Mouse (Mus musculus) intestine, embryonic 16.5 days (tissue): ENCODE measurements around the gene Ctu2. TPM values are rescaled to one million over a fixed set of nuclear protein-coding genes. Genes with fewer than 3 reads are reported as not detected.
A peak's percentile ranks its signal among the peaks of the same experiment; 100 is the strongest.

Experiments used
- ATAC-seq: fragments of 200-750 bp; cut with Nextera tagmentation; 2 replicates; pipeline ENCODE4 v1.8.0; 2017; ENCODE audit warnings: moderate TSS enrichment, moderate library complexity
- H3K27ac ChIP-seq: fragments of 300-500 bp; sonication (generic); 2 replicates; pipeline ENCODE4 v1.5.1; 2014; ENCODE audit warnings: mild to moderate bottlenecking, low read length
- H3K27me3 ChIP-seq: fragments of 300-500 bp; sonication (generic); replicated peaks from 2 replicates; pipeline ENCODE4 v1.6.1; 2014; ENCODE audit warnings: low read length, control low read depth, mixed read lengths; ENCODE audit not compliant: control insufficient read depth, insufficient read depth
- H3K36me3 ChIP-seq: fragments of 300-500 bp; sonication (generic); 2 replicates; pipeline ENCODE4 v1.6.1; 2014; ENCODE audit warnings: low read length, control low read depth; ENCODE audit not compliant: control insufficient read depth, insufficient read depth
- H3K4me1 ChIP-seq: fragments of 300-500 bp; sonication (generic); 2 replicates; pipeline ENCODE4 v1.6.1; 2014; ENCODE audit warnings: low read length, control low read depth, mixed read lengths; ENCODE audit not compliant: control insufficient read depth, insufficient read depth
- H3K4me2 ChIP-seq: fragments of 300-500 bp; sonication (generic); 2 replicates; pipeline ENCODE4 v1.6.1; 2014; ENCODE audit warnings: low read depth, low read length, control low read depth
- H3K4me3 ChIP-seq: fragments of 300-500 bp; sonication (generic); 2 replicates; pipeline ENCODE4 v1.5.1; 2014; ENCODE audit warnings: mild to moderate bottlenecking, low read length
- H3K9ac ChIP-seq: fragments of 300-500 bp; sonication (generic); 2 replicates; pipeline ENCODE4 v1.6.1; 2014; ENCODE audit warnings: low read depth, low read length
- H3K9me3 ChIP-seq: fragments of 300-500 bp; sonication (generic); 2 replicates; pipeline ENCODE4 v1.6.1; 2016; ENCODE audit warnings: low read length, control low read depth; ENCODE audit not compliant: control insufficient read depth
- WGBS: fragments of 180-500 bp; shearing (Covaris S2); extraction: QIAGEN DNeasy Blood & Tissue Kit; methylation state at CpG from one replicate; pipeline ENCODE4 v1.1.7; 2014; 5-methylcytosine and 5-hydroxymethylcytosine counted together
- microRNA-seq: library from miRNA; unstranded; fragments of <30 nt; microRNA quantifications from one replicate; pipeline ENCODE4, GENCODE M21; 2016
- polyA plus RNA-seq: library from polyadenylated mRNA; unstranded; fragments of >200 nt; fragmentation: Nextera tagmentation; extraction: Ambion mirVana; gene quantifications from 2 replicates; pipeline ENCODE4 v1.2.1, GENCODE M21; 2015

Ctu2 gene
- polyA plus RNA-seq, 1 experiment from 2014 or later: 43.6 TPM

GRCm38 (mm10) chr8:122524506-122524905 is 48.6 kb downstream of the Ctu2 start:
- WGBS: 79% methylated on average over 6 of the region's 6 CpGs
- Histone ChIP-seq H3K9me3 (no peaks in the 10 kb centered on the region), H3K4me2 (no peak overlapping the region), H3K4me3 (no peak overlapping the region), H3K36me3 (no peaks in the 10 kb centered on the region), H3K27ac (peak overlapping the region; percentile 34; the same call in 1 of the 2 replicates), H3K27me3 (no peaks in the 10 kb centered on the region), H3K4me1 (peaks cover 46% of the 10 kb centered on the region), H3K9ac (0 out of 2 replicates have a peak overlapping the region, but pooled peaks have one; percentile 2)
- no peak for ATAC-seq

GRCm38 (mm10) chr8:122525004-122525403 is 49.1 kb downstream of the Ctu2 start:
- WGBS: 68% methylated on average over 6 of the region's 6 CpGs
- H3K9ac ChIP-seq: peak overlapping the region; percentile 2; the same call in 1 of the 2 replicates
- ATAC-seq: 0 out of 2 replicates have a peak, but pooled peaks have one; percentile 28

GRCm38 (mm10) chr8:122526084-122526483 is 50.1 kb downstream of the Ctu2 start:
- H3K4me2 ChIP-seq: no peak overlapping the region
- peak overlapping the region; percentile 66 for H3K27ac ChIP-seq
- no peak overlapping the region for H3K9ac ChIP-seq
- no peaks in the 10 kb centered on the region for H3K36me3 ChIP-seq
- no peak overlapping the region for H3K4me3 ChIP-seq
- no peaks in the 10 kb centered on the region for H3K27me3 ChIP-seq
- 59% methylated on average over 3 of the region's 3 CpGs for WGBS
- no peaks in the 10 kb centered on the region for H3K9me3 ChIP-seq
- ATAC-seq: no peak
- H3K4me1 ChIP-seq: peaks cover 46% of the 10 kb centered on the region

More at GRCm38 (mm10) chr8:122525004-122525403, 49.1 kb downstream of the Ctu2 start:
- Histone ChIP-seq H3K4me2 (no peak overlapping the region), H3K9me3 (no peaks in the 10 kb centered on the region), H3K4me1 (peaks cover 46% of the 10 kb centered on the region), H3K36me3 (no peaks in the 10 kb centered on the region), H3K27ac (0 out of 2 replicates have a peak overlapping the region, but pooled peaks have one; percentile 34), H3K27me3 (no peaks in the 10 kb centered on the region), H3K4me3 (no peak overlapping the region)

GRCm38 (mm10) chr8:122526526-122527170 is 50.7 kb downstream of the Ctu2 start:
- H3K4me2 ChIP-seq: no peak overlapping the region
- H3K4me1 ChIP-seq: peaks cover 48% of the 10 kb centered on the region
- ATAC-seq: no peak

GRCm38 (mm10) chr8:122527937-122528336 is 52.0 kb downstream of the Ctu2 start:
- H3K36me3 ChIP-seq: no peaks in the 10 kb centered on the region
- no peaks in the 10 kb centered on the region for H3K27me3 ChIP-seq
- peaks cover 47% of the 10 kb centered on the region for H3K4me1 ChIP-seq
- 91% methylated on average over 3 of the region's 3 CpGs for WGBS
- no peak overlapping the region for H3K27ac ChIP-seq
- no peak overlapping the region for H3K4me3 ChIP-seq
- ATAC-seq: no peak
- no peaks in the 10 kb centered on the region for H3K9me3 ChIP-seq
- H3K4me2 ChIP-seq: no peak overlapping the region
- no peak overlapping the region for H3K9ac ChIP-seq

More at GRCm38 (mm10) chr8:122526526-122527170, 50.7 kb downstream of the Ctu2 start:
- Histone ChIP-seq H3K4me3 (no peak overlapping the region), H3K36me3 (no peaks in the 10 kb centered on the region), H3K27ac (peak overlapping the region; percentile 66), H3K9ac (no peak overlapping the region), H3K9me3 (no peaks in the 10 kb centered on the region), H3K27me3 (no peaks in the 10 kb centered on the region)
- WGBS: 42% methylated on average over 7 of the region's 7 CpGs

- Histone ChIP-seq H3K36me3 (no peaks in the 10 kb centered on the region), H3K4me1 (peaks cover 36% of the 10 kb centered on the region), H3K4me2 (no peak overlapping the region), H3K9ac (no peak overlapping the region), H3K4me3 (no peak overlapping the region), H3K9me3 (no peaks in the 10 kb centered on the region), H3K27me3 (no peaks in the 10 kb centered on the region), H3K27ac (no peak overlapping the region)
- WGBS: 88% methylated on average over 4 of the region's 4 CpGs
- ATAC-seq: no peak
Measured at GRCm38 (mm10) chr8:122529159-122529558, 53.2 kb downstream of the Ctu2 start.

GRCm38 (mm10) chr8:122531312-122531711 is 55.4 kb downstream of the Ctu2 start:
- no peaks in the 10 kb centered on the region for H3K9me3 ChIP-seq
- no peak for ATAC-seq
- no peak overlapping the region for H3K4me2 ChIP-seq
- peak overlapping the region; percentile 46 for H3K27ac ChIP-seq
- no peak overlapping the region for H3K4me3 ChIP-seq
- no peaks in the 10 kb centered on the region for H3K36me3 ChIP-seq
- peak overlapping the region; percentile 29; the same call in 1 of the 2 replicates for H3K9ac ChIP-seq
- peaks cover 21% of the 10 kb centered on the region for H3K4me1 ChIP-seq
- H3K27me3 ChIP-seq: no peaks in the 10 kb centered on the region
- WGBS: 80% methylated on average over 8 of the region's 8 CpGs

Small RNA genes lying within 50 kb of the gene (microRNA-seq; reads per million reads assigned to microRNA genes)
- gene Gm24366: not detected

Other genes with a start within 250 kb of the Ctu2 start
- 2.6 and 2.7 TPM in 2 replicates for gene Zfpm1, start 194.0 kb upstream of the Ctu2 start, polyA plus RNA-seq
- not detected in 2 replicates for gene Trhr2, start 115.4 kb upstream of the Ctu2 start, polyA plus RNA-seq
- gene Zc3h18, start 99.5 kb upstream of the Ctu2 start, polyA plus RNA-seq: 40.5 and 43.1 TPM in 2 replicates
- gene Il17c, start 54.1 kb upstream of the Ctu2 start, polyA plus RNA-seq: not detected in 2 replicates
- gene Cyba, start 43.2 kb upstream of the Ctu2 start, polyA plus RNA-seq: 338 and 349 TPM in 2 replicates
- 80.4 and 81.7 TPM in 2 replicates for gene Mvd, start 32.7 kb upstream of the Ctu2 start, polyA plus RNA-seq
- 0.73 and 0.83 TPM in 2 replicates for gene Snai3, start 15.4 kb upstream of the Ctu2 start, polyA plus RNA-seq
- 29.2 and 30.4 TPM in 2 replicates for gene Rnf166, start 79 bp upstream of the Ctu2 start, polyA plus RNA-seq
- gene Piezo1, start 75.2 kb downstream of the Ctu2 start, polyA plus RNA-seq: 9.8 and 11.3 TPM in 2 replicates
- 36.2 and 40.0 TPM in 2 replicates for gene Cdt1, start 91.9 kb downstream of the Ctu2 start, polyA plus RNA-seq
- gene Aprt, start 100.8 kb downstream of the Ctu2 start, polyA plus RNA-seq: 736 and 778 TPM in 2 replicates
- gene Galns, start 135.3 kb downstream of the Ctu2 start, polyA plus RNA-seq: 22.4 and 27.4 TPM in 2 replicates
- 76.7 and 86.4 TPM in 2 replicates for gene Trappc2l, start 135.5 kb downstream of the Ctu2 start, polyA plus RNA-seq
- gene Pabpn1l, start 146.6 kb downstream of the Ctu2 start, polyA plus RNA-seq: 0.23 TPM in 1 of 2 replicates, not detected in the other
- 4.1 and 5.2 TPM in 2 replicates for gene Cbfa2t3, start 223.0 kb downstream of the Ctu2 start, polyA plus RNA-seq